Mouse (Mus musculus): Measurements from ENCODE around the gene Fgfr2. TPM values are rescaled to one million over a fixed set of nuclear protein-coding genes. Genes with fewer than 3 reads are reported as not detected.
"Not testable (repeated sequence)": the region's sequence is repeated elsewhere in the genome, so short reads cannot be mapped to it uniquely, and the experiment has no call there.

Gene Fgfr2
- total and polyA plus RNA-seq, 2 experiments from 2014 or later: 12.1 to 32.6 TPM

DNA sequence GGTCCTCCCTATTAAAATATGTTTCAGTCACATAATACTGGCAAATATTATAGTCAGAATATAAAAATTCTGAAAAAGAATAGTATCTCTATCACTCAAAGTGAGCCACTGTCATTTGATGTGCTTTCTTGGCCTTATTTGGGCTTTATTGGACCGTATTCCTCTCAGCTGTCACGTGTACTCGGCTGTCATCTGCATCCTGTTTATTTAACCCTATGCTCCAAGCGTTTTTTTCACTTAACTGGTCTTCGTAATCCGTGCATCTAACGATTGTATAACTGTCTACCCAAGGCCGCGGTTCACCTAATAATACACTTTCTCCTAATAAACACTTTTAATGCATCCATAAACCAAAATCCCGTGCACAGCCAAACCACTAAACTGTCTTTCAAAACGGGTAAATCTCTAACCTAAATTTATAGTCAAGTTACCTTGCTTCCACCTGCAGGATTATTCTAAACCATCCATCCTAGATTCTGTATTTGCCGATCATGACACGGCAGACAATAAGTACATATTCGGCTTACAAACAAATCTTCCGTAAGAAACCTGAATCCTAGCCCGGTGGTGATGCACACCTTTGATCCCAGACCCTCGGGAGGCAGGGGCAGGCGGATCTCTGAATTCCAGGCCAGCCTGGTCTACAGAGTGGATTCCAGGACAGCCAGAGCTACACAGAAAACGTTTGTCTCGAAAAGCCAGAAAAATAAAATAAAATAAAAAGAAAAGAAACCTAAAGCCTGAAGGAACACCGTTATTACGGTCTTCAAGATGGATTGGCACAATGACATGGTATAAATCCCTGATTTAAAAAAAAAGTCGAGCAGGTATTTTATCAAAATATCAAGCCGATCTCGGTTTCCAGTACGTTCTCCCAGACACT is 2604.7 kb downstream of the Fgfr2 start:
- 39% methylated on average over 26 of the region's 26 CpGs for WGBS
- Histone ChIP-seq H3K4me1 (ENCODE audit: insufficient read depth, low read length) (peaks cover 8% of the 10 kb centered on the region; the same call in 1 of the 2 replicates), H3K9me3 (ENCODE audit: low read length) (no peaks in the 10 kb centered on the region), H3K27ac (ENCODE audit: low read depth, low read length) (peak overlapping the region; percentile 99), H3K4me3 (ENCODE audit: low read depth, low read length) (peak overlapping the region; percentile 82), H3K9ac (replicated peaks; ENCODE audit: low read length, poor library complexity, severe bottlenecking) (peak overlapping the region; percentile 96), H3K27me3 (ENCODE audit: insufficient read depth, low read length) (no peaks in the 10 kb centered on the region), H3K4me2 (ENCODE audit: low read depth, low read length, poor library complexity, severe bottlenecking) (peak overlapping the region; percentile 76), H3K36me3 (ENCODE audit: insufficient read depth, low read length) (peaks cover 2% of the 10 kb centered on the region; the same call in 1 of the 2 replicates)
- TF ChIP-seq CTCF (IDR thresholded peaks at IDR 0.05): no peak
- ATAC-seq (ENCODE audit: low FRiP score) (no peak), DNase-seq (ENCODE audit: low spot score) (no peak)

DNA sequence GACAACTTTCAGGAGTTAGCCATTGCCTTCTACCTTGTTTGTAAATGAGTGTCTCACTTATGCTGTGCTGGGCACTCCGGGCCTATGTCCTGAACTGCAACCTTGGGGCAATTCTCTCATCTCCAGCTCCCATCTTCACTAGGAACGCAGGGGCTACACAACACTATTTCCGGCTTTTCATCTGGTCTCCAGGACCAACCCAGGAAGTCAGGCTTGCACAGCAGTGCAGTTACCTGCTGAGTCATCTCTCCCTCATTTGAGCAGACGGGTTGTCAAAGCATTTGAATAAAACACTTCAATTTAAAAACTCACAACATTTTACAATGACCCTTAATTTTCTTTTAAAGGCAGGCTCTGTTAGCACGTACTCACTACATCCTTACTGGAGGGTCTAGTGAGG is 2612.9 kb downstream of the Fgfr2 start:
- Histone ChIP-seq H3K4me3 (ENCODE audit: low read depth, low read length) (no peak overlapping the region), H3K9me3 (ENCODE audit: low read length) (no peaks in the 10 kb centered on the region), H3K27ac (ENCODE audit: low read depth, low read length) (no peak overlapping the region), H3K27me3 (ENCODE audit: insufficient read depth, low read length) (no peaks in the 10 kb centered on the region), H3K36me3 (ENCODE audit: insufficient read depth, low read length) (peaks cover 29% of the 10 kb centered on the region; the same call in 1 of the 2 replicates), H3K4me2 (ENCODE audit: low read depth, low read length, poor library complexity, severe bottlenecking) (no peak overlapping the region), H3K9ac (replicated peaks; ENCODE audit: low read length, poor library complexity, severe bottlenecking) (no peak overlapping the region), H3K4me1 (ENCODE audit: insufficient read depth, low read length) (no peaks in the 10 kb centered on the region)
- ATAC-seq (ENCODE audit: low FRiP score) (no peak), DNase-seq (ENCODE audit: low spot score) (no peak)
- WGBS: 94% methylated on average over 5 of the region's 5 CpGs
- no peak for TF ChIP-seq CTCF (IDR thresholded peaks at IDR 0.05)

DNA sequence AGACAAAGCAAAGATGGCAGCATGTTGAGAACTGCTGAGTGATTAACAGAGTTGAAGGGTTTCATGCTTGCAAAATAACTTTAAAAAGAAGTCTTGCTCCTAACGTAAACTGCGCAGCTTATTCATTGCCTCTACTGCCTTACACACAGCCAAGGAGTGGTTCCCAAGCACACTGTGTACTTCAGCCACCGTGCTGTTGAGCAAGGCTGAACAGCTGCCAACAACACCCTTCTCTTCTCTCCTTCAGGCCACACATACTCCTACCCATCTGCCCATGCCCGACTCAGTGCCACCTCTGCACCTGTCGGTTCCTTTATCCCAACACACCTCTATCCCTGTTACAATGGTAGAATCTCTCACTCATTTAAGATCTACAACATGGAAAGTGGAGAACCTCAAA is 2620.1 kb downstream of the Fgfr2 start:
- no peak for ATAC-seq (ENCODE audit: low FRiP score)
- no peak for TF ChIP-seq CTCF (IDR thresholded peaks at IDR 0.05)

GRCm38 (mm10) chr7:130501499-130501898 is 2621.7 kb downstream of the Fgfr2 start:
- WGBS: 89% methylated on average over 1 of the region's 1 CpGs
- no peaks in the 10 kb centered on the region for H3K27me3 ChIP-seq (ENCODE audit: insufficient read depth, low read length)
- no peaks in the 10 kb centered on the region for H3K4me1 ChIP-seq (ENCODE audit: insufficient read depth, low read length)
- H3K4me2 ChIP-seq (ENCODE audit: low read depth, low read length, poor library complexity, severe bottlenecking): no peak overlapping the region
- TF ChIP-seq CTCF (IDR thresholded peaks at IDR 0.05): no peak
- H3K36me3 ChIP-seq (ENCODE audit: insufficient read depth, low read length): peaks cover 21% of the 10 kb centered on the region; the same call in 1 of the 2 replicates
- H3K27ac ChIP-seq (ENCODE audit: low read depth, low read length): no peak overlapping the region
- ATAC-seq (ENCODE audit: low FRiP score): no peak
- no peak overlapping the region for H3K4me3 ChIP-seq (ENCODE audit: low read depth, low read length)
- no peaks in the 10 kb centered on the region for H3K9me3 ChIP-seq (ENCODE audit: low read length)
- no peak for DNase-seq (ENCODE audit: low spot score)
- no peak overlapping the region for H3K9ac ChIP-seq (replicated peaks; ENCODE audit: low read length, poor library complexity, severe bottlenecking)

More for the DNA sequence above, 2620.1 kb downstream of the Fgfr2 start:
- H3K4me1 ChIP-seq (ENCODE audit: insufficient read depth, low read length): no peaks in the 10 kb centered on the region
- H3K27ac ChIP-seq (ENCODE audit: low read depth, low read length): no peak overlapping the region
- no peaks in the 10 kb centered on the region for H3K27me3 ChIP-seq (ENCODE audit: insufficient read depth, low read length)
- no peak overlapping the region for H3K9ac ChIP-seq (replicated peaks; ENCODE audit: low read length, poor library complexity, severe bottlenecking)
- no peak for DNase-seq (ENCODE audit: low spot score)
- no peaks in the 10 kb centered on the region for H3K9me3 ChIP-seq (ENCODE audit: low read length)
- H3K36me3 ChIP-seq (ENCODE audit: insufficient read depth, low read length): peaks cover 31% of the 10 kb centered on the region; the same call in 1 of the 2 replicates
- H3K4me3 ChIP-seq (ENCODE audit: low read depth, low read length): no peak overlapping the region
- no peak overlapping the region for H3K4me2 ChIP-seq (ENCODE audit: low read depth, low read length, poor library complexity, severe bottlenecking)
- WGBS: 95% methylated on average over 5 of the region's 5 CpGs

- Histone ChIP-seq H3K4me1 (ENCODE audit: insufficient read depth, low read length) (no peaks in the 10 kb centered on the region), H3K9me3 (ENCODE audit: low read length) (no peaks in the 10 kb centered on the region), H3K9ac (replicated peaks; ENCODE audit: low read length, poor library complexity, severe bottlenecking) (no peak overlapping the region), H3K27ac (ENCODE audit: low read depth, low read length) (no peak overlapping the region), H3K4me3 (ENCODE audit: low read depth, low read length) (no peak overlapping the region), H3K4me2 (ENCODE audit: low read depth, low read length, poor library complexity, severe bottlenecking) (no peak overlapping the region), H3K27me3 (ENCODE audit: insufficient read depth, low read length) (no peaks in the 10 kb centered on the region), H3K36me3 (ENCODE audit: insufficient read depth, low read length) (no peaks in the 10 kb centered on the region)
- 82% methylated on average over 3 of the region's 3 CpGs for WGBS
- ATAC-seq (ENCODE audit: low FRiP score) (no peak), DNase-seq (ENCODE audit: low spot score) (no peak)
- no peak for TF ChIP-seq CTCF (IDR thresholded peaks at IDR 0.05)
Measured at GRCm38 (mm10) chr7:130493346-130493745, 2629.8 kb downstream of the Fgfr2 start.

- TF ChIP-seq CTCF (IDR thresholded peaks at IDR 0.05): no peak
- Histone ChIP-seq H3K36me3 (ENCODE audit: insufficient read depth, low read length) (no peaks in the 10 kb centered on the region), H3K4me1 (ENCODE audit: insufficient read depth, low read length) (no peaks in the 10 kb centered on the region), H3K4me2 (ENCODE audit: low read depth, low read length, poor library complexity, severe bottlenecking) (no peak overlapping the region), H3K9ac (replicated peaks; ENCODE audit: low read length, poor library complexity, severe bottlenecking) (no peak overlapping the region), H3K4me3 (ENCODE audit: low read depth, low read length) (no peak overlapping the region), H3K9me3 (ENCODE audit: low read length) (no peaks in the 10 kb centered on the region), H3K27me3 (ENCODE audit: insufficient read depth, low read length) (no peaks in the 10 kb centered on the region), H3K27ac (ENCODE audit: low read depth, low read length) (no peak overlapping the region)
- ATAC-seq (ENCODE audit: low FRiP score) (no peak), DNase-seq (ENCODE audit: low spot score) (no peak)
Measured at GRCm38 (mm10) chr7:130492026-130492425, 2631.1 kb downstream of the Fgfr2 start.

- not testable (repeated sequence) for H3K9me3 ChIP-seq (ENCODE audit: low read length); H3K4me1 ChIP-seq (ENCODE audit: insufficient read depth, low read length); H3K9ac ChIP-seq (replicated peaks; ENCODE audit: low read length, poor library complexity, severe bottlenecking); ATAC-seq (ENCODE audit: low FRiP score); H3K27ac ChIP-seq (ENCODE audit: low read depth, low read length); DNase-seq (ENCODE audit: low spot score); H3K4me2 ChIP-seq (ENCODE audit: low read depth, low read length, poor library complexity, severe bottlenecking); H3K27me3 ChIP-seq (ENCODE audit: insufficient read depth, low read length); H3K4me3 ChIP-seq (ENCODE audit: low read depth, low read length); H3K36me3 ChIP-seq (ENCODE audit: insufficient read depth, low read length)
- 91% methylated on average over 3 of the region's 3 CpGs for WGBS
Measured at GRCm38 (mm10) chr7:130479003-130479402, 2644.1 kb downstream of the Fgfr2 start.

Data from midbrain, postnatal 0 days (tissue).